Mouse (Mus musculus): Measurements from ENCODE around the gene Olfr1095.

Gene Olfr1095

GRCm38 (mm10) chr2:86851596-86851995 lies at the start of gene Olfr1095:
Gene Olfr1095 (minus strand): TSS chr2:86851696.
- no peaks in the 10 kb centered on the region for H3K9me3 ChIP-seq (ENCODE audit: low read length)
- H3K27me3 ChIP-seq (ENCODE audit: insufficient read depth, low read length): no peaks in the 10 kb centered on the region
- no peak within 1 kb of the TSS for H3K4me3 ChIP-seq (replicated peaks; ENCODE audit: low read length)
- no peaks in the 10 kb centered on the region for H3K36me3 ChIP-seq (ENCODE audit: insufficient read depth, low read length)
- H3K4me1 ChIP-seq (replicated peaks; ENCODE audit: low read depth, low read length): no peaks in the 10 kb centered on the region
- TF ChIP-seq POU5F1 (IDR thresholded peaks at IDR 0.05; ENCODE audit: borderline replicate concordance, low read length): no peak

DNA sequence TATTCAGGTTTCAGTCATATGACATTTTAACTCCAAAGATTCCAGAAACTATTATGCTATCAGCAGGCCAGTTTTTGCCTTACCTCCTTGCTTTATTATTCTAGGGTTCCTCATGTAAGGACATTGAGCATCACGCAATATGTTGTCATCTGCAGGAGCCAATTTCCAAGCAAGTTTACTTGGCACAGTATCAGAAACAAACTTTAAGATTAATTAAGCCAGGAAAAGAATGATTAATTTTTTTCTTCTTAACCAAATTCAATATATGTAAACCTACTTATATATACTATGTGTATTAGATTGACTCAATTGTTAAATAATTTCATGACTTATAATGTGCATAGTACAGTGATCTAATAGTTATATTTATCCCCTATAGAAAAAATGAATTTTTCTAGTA lies 40.6 kb upstream of the Olfr1095 start, which contains the start of gene Olfr1097:
Olfr1097 (minus strand) TSS at position 101 of the 400 bp plus-strand sequence.
- Histone ChIP-seq H3K36me3 (ENCODE audit: insufficient read depth, low read length) (no peaks in the 10 kb centered on the region), H3K27me3 (ENCODE audit: insufficient read depth, low read length) (no peaks in the 10 kb centered on the region), H3K4me3 (replicated peaks; ENCODE audit: low read length) (no peak within 1 kb of the TSS), H3K9me3 (ENCODE audit: low read length) (no peaks in the 10 kb centered on the region), H3K4me1 (replicated peaks; ENCODE audit: low read depth, low read length) (no peaks in the 10 kb centered on the region)
- TF ChIP-seq CTCF (conservative IDR thresholded peaks at IDR 0.05; ENCODE audit: low read length): no peak
- no peak for TF ChIP-seq POU5F1 (IDR thresholded peaks at IDR 0.05; ENCODE audit: borderline replicate concordance, low read length)
- TF ChIP-seq NANOG (IDR thresholded peaks at IDR 0.05; ENCODE audit: borderline replicate concordance, low read length): no peak

- Histone ChIP-seq H3K27me3 (ENCODE audit: insufficient read depth, low read length) (no peaks in the 10 kb centered on the region), H3K36me3 (ENCODE audit: insufficient read depth, low read length) (no peaks in the 10 kb centered on the region), H3K4me3 (replicated peaks; ENCODE audit: low read length) (no peak within 1 kb of the TSS), H3K4me1 (replicated peaks; ENCODE audit: low read depth, low read length) (no peaks in the 10 kb centered on the region), H3K9me3 (ENCODE audit: low read length) (no peaks in the 10 kb centered on the region)
- TF ChIP-seq POU5F1 (IDR thresholded peaks at IDR 0.05; ENCODE audit: borderline replicate concordance, low read length): no peak
- TF ChIP-seq NANOG (IDR thresholded peaks at IDR 0.05; ENCODE audit: borderline replicate concordance, low read length): no peak
- no peak for TF ChIP-seq CTCF (conservative IDR thresholded peaks at IDR 0.05; ENCODE audit: low read length)
Measured at GRCm38 (mm10) chr2:86874702-86875101, 23.2 kb upstream of the Olfr1095 start, which contains the start of gene Gm13723. Gene Gm13723 (minus strand): TSS chr2:86874802.

DNA sequence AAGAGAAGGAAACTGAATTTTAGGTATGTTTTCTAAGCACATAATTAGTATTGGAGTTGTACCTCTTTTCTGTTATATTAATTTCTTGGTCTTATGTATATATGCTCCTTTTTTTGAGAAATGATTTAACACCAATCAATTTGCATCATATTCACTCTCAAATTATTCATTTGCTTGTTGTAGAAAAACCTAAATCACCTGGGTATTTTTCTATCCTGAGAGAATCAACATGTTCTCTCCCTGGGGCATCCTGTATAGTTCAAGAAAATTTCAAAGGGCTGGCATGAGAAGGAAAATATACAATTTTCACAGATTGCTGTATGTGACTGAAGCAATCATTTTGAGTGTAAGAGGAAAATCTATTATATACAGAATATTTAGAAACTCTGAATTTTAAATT lies 27.1 kb downstream of the Olfr1095 start, which contains the start of gene Olfr1094:
Olfr1094 (plus strand) TSS at position 301 of the 400 bp plus-strand sequence.
- no peak within 1 kb of the TSS for H3K4me3 ChIP-seq (replicated peaks; ENCODE audit: low read length)
- no peaks in the 10 kb centered on the region for H3K36me3 ChIP-seq (ENCODE audit: insufficient read depth, low read length)
- H3K9me3 ChIP-seq (ENCODE audit: low read length): no peaks in the 10 kb centered on the region
- H3K27me3 ChIP-seq (ENCODE audit: insufficient read depth, low read length): no peaks in the 10 kb centered on the region
- no peaks in the 10 kb centered on the region for H3K4me1 ChIP-seq (replicated peaks; ENCODE audit: low read depth, low read length)
- TF ChIP-seq NANOG (IDR thresholded peaks at IDR 0.05; ENCODE audit: borderline replicate concordance, low read length): no peak

GRCm38 (mm10) chr2:86809918-86810317 lies 41.6 kb downstream of the Olfr1095 start, which contains the start of gene Olfr141:
Gene Olfr141 (minus strand): TSS chr2:86810018.
- Histone ChIP-seq H3K27me3 (ENCODE audit: insufficient read depth, low read length) (no peaks in the 10 kb centered on the region), H3K4me3 (replicated peaks; ENCODE audit: low read length) (no peak within 1 kb of the TSS), H3K36me3 (ENCODE audit: insufficient read depth, low read length) (no peaks in the 10 kb centered on the region), H3K4me1 (replicated peaks; ENCODE audit: low read depth, low read length) (no peaks in the 10 kb centered on the region), H3K9me3 (ENCODE audit: low read length) (no peaks in the 10 kb centered on the region)
- TF ChIP-seq CTCF (conservative IDR thresholded peaks at IDR 0.05; ENCODE audit: low read length) (no peak), POU5F1 (IDR thresholded peaks at IDR 0.05; ENCODE audit: borderline replicate concordance, low read length) (no peak), NANOG (IDR thresholded peaks at IDR 0.05; ENCODE audit: borderline replicate concordance, low read length) (no peak)
